Mouse (Mus musculus) central nervous system, embryonic 11.5 days (tissue): ENCODE measurements around the gene Qsox1. TPM values are rescaled to one million over a fixed set of nuclear protein-coding genes. Genes with fewer than 3 reads are reported as not detected.

Experiments used
- polyA plus RNA-seq: library from polyadenylated mRNA; depleted of rRNA; stranded (reverse); fragments of >200 nt; gene quantifications from 2 replicates; pipeline ENCODE4 v1.2.3, GENCODE M21; 2012; rRNA removed

The Qsox1 gene
- polyA plus RNA-seq = 27.5 and 31.4 TPM in 2 replicates

DNA sequence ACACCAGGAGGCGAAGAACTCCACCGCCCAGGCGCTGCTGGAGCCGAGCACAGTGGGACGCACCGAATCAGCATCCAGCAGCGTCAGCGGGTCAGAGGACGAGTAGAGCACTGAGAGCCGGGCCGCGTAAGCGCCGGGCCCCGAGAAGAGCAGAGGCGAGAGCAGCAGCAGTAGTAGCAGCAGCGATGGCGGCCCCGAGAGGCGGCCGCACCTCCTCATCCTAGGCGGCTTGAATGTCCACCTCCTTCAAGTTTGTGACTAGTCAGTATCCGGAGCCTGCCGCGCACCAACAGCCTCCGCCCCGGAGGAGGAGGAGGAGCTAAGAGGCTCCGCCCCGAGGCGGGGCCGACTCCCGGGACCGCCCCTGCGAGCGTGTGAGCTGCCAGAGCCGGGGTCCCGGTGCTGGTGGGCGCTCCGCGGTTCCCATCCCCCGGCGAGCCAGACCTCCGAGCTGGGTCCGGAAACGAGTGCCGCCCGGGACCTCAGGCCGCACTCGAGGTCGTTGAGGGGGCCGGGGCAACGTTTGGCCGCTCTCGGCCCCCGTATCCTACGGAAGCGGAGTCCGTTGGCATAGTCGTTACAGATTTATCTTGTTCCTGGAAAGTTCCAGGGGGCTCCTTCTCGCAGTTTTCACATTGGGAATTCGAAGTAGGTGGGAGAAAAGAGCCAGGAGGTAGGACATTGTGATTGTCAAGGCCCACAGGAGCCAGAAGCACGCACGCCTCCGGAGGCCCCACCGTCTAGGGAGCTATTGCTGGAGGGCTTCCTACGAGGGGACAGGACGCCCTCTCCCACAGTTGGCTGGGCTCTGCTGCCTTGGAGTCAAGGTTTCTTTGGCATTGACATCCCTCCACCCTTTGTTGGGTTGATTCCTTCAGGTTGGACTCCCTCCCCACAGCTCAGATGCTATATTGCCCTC, at the start of gene Qsox1:
Gene Qsox1, minus strand, starts transcription at position 309 of the 919 bp plus-strand sequence.

DNA sequence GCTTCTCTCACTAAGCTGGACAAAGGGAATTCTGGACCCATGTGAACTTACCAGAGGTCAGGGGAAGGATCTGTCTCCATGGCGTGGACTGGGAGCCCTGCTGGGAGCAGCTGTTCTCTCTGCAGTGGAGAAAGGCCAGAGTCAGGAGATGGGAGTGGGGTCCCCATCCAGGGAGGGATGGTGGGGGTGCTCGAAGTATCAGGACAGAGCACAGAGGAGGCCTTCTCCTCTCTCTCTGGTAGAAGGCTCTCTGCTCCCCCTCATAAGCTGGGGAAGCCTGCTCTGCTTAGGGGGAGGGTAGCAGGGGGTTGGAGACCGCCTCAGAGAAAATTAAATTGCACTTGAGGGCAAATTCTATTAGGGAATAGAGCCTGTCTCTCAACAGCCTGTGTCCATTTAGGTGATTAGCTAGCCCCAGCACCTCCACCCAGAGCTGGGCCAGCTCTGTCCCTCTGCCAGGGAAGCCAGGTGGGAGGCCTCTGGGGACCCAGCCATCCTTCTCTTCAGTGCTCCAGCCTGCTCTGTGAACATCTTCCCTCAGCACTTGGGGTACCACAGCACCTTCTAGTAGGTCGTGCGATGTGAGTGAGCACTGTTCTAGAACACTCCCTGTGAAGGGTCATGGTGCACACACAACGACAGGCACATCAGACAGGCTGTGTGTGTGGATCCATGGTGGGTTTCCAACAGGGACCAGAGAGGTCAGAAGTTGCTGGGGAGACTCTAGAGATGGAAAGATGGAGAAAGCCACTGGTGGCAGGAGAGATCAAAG, 61.0 kb downstream of the Qsox1 start, which contains the start of gene Lhx4:
Gene Lhx4, minus strand, starts transcription at position 201 of the 772 bp plus-strand sequence.

Other genes starting within 250 kb of the Qsox1 start
- gene Lhx4, start 61.2 kb downstream of the Qsox1 start, polyA plus RNA-seq = 1.2 and 2.7 TPM in 2 replicates
- gene Cep350, start 160.4 kb upstream of the Qsox1 start, polyA plus RNA-seq = 12.6 and 14.8 TPM in 2 replicates
- gene Tor1aip2, start 222.5 kb upstream of the Qsox1 start, polyA plus RNA-seq = 48.0 and 93.7 TPM in 2 replicates
- gene Tor1aip1, start 223.6 kb upstream of the Qsox1 start, polyA plus RNA-seq = 20.5 and 24.0 TPM in 2 replicates